Mouse (Mus musculus) kidney, embryonic 15.5 days (tissue): ENCODE measurements around the gene Smarca4. TPM values are rescaled to one million over a fixed set of nuclear protein-coding genes. Genes with fewer than 3 reads are reported as not detected.
"Not testable (repeated sequence)": the region's sequence is repeated elsewhere in the genome, so short reads cannot be mapped to it uniquely, and the experiment has no call there.

Experiments used
- ATAC-seq: fragments of 200-750 bp; cut with Nextera tagmentation; replicated peaks from 2 replicates; pipeline ENCODE4 v1.8.0; 2017; ENCODE audit warnings: moderate TSS enrichment; ENCODE audit not compliant: low FRiP score
- H3K27ac ChIP-seq: fragments of 300-500 bp; sonication (generic); 2 replicates; pipeline ENCODE4 v1.5.1; 2015; ENCODE audit warnings: mild to moderate bottlenecking, inconsistent platforms
- H3K27me3 ChIP-seq: fragments of 300-500 bp; sonication (generic); 2 replicates; pipeline ENCODE4 v1.6.1; 2015; ENCODE audit warnings: inconsistent platforms
- H3K36me3 ChIP-seq: fragments of 300-500 bp; sonication (generic); 2 replicates; pipeline ENCODE4 v1.6.1; 2015; ENCODE audit warnings: inconsistent platforms
- H3K4me1 ChIP-seq: fragments of 300-500 bp; sonication (generic); 2 replicates; pipeline ENCODE4 v1.6.1; 2015; ENCODE audit warnings: inconsistent platforms
- H3K4me2 ChIP-seq: fragments of 300-500 bp; sonication (generic); 2 replicates; pipeline ENCODE4 v1.6.1; 2015; ENCODE audit warnings: moderate library complexity, mild to moderate bottlenecking, inconsistent platforms
- H3K4me3 ChIP-seq: fragments of 300-500 bp; sonication (generic); replicated peaks from 2 replicates; pipeline ENCODE4 v1.5.1; 2015; ENCODE audit warnings: mild to moderate bottlenecking, inconsistent platforms
- H3K9ac ChIP-seq: fragments of 300-500 bp; sonication (generic); 2 replicates; pipeline ENCODE4 v1.6.1; 2015; ENCODE audit warnings: mild to moderate bottlenecking, inconsistent platforms
- H3K9me3 ChIP-seq: fragments of 300-500 bp; sonication (generic); replicated peaks from 2 replicates; pipeline ENCODE4 v1.6.1; 2016; ENCODE audit warnings: inconsistent platforms
- WGBS: fragments of 180-500 bp; shearing (Covaris S2); methylation state at CpG from one replicate; pipeline ENCODE4 v1.1.7; 2015; ENCODE audit warnings: mixed read lengths; 5-methylcytosine and 5-hydroxymethylcytosine counted together
- polyA plus RNA-seq: library from polyadenylated mRNA; unstranded; fragments of >200 nt; fragmentation: Nextera tagmentation; extraction: Ambion mirVana; gene quantifications from 2 replicates; pipeline ENCODE4 v1.2.1, GENCODE M21; 2015

The Smarca4 gene
- polyA plus RNA-seq, 1 experiment from 2014 or later: 101 TPM

DNA sequence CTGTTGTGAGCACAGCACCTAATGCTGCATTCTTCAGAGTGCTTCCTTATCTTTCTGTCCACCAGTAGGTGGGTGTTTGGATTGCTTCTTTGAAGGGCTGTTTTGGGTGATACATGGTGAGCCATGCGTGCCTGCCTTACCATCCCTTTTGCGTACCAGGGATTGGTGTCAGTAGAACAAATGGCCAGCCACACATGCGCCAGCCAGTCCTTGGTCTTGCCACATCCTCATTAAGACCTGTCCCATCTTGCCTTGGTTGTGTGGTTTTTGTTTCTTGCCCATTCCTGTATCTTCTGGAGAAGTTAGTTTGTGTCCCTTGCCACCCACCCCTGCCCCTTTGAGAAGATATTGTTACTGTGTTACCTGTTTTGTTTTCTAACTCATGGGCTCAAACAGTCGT lies 64.5 kb downstream of the Smarca4 start:
- no peak overlapping the region for H3K27ac ChIP-seq
- no peak for ATAC-seq
- H3K4me3 ChIP-seq: no peak overlapping the region
- H3K9ac ChIP-seq: no peak overlapping the region
- H3K27me3 ChIP-seq: no peaks in the 10 kb centered on the region
- H3K4me1 ChIP-seq: no peaks in the 10 kb centered on the region
- 87% methylated on average over 4 of the region's 4 CpGs for WGBS
- no peak overlapping the region for H3K4me2 ChIP-seq
- peaks cover 98% of the 10 kb centered on the region for H3K36me3 ChIP-seq
- H3K9me3 ChIP-seq: no peaks in the 10 kb centered on the region

DNA sequence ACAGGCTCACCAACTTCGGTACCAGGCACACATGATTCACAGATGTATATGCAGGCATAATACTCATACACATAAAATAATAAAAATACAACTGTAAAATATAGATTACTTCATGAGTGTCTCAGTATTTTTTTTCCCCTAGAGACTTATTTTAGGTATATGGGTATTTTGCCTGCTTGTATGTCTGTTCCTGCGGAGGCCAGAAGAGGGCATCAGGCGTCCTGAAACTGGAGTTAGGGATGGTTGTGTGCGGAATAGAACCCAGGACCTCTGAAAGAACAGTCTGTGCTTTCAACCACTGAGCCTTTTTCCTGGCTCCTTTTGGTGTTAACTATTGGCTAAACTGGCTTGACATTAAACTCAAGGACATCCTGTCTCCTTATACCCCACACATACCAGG lies 66.9 kb downstream of the Smarca4 start:
- H3K9ac ChIP-seq: no peak overlapping the region
- H3K4me3 ChIP-seq: no peak overlapping the region
- no peak overlapping the region for H3K27ac ChIP-seq
- no peaks in the 10 kb centered on the region for H3K27me3 ChIP-seq
- H3K9me3 ChIP-seq: no peaks in the 10 kb centered on the region
- no peak for ATAC-seq
- no peak overlapping the region for H3K4me2 ChIP-seq
- WGBS: 85% methylated on average over 4 of the region's 4 CpGs
- H3K4me1 ChIP-seq: no peaks in the 10 kb centered on the region
- H3K36me3 ChIP-seq: peaks cover 98% of the 10 kb centered on the region

DNA sequence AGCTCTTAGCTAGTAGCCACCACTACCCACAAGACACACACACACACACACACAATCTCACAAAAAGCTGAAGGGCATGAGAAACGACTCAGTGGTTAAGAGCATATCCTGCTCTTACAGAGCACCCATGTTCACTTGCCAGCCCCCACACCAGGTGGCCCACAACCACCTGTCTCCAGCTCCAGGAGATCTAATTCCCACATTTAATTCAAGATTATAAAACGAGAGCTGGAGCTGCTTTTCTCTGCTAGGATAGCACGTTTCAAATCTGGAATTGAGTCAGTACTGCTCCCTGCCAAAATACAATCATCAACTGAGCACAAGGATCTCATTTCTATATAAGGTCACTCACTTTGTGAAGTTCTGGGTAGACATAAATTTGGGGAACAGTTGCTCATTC lies 67.9 kb downstream of the Smarca4 start:
- H3K36me3 ChIP-seq: peaks cover 98% of the 10 kb centered on the region
- H3K4me1 ChIP-seq: no peaks in the 10 kb centered on the region
- no peak overlapping the region for H3K27ac ChIP-seq
- no peak for ATAC-seq
- no peaks in the 10 kb centered on the region for H3K27me3 ChIP-seq
- no peak overlapping the region for H3K4me3 ChIP-seq
- no peaks in the 10 kb centered on the region for H3K9me3 ChIP-seq
- no peak overlapping the region for H3K4me2 ChIP-seq
- WGBS: 81% methylated on average over 3 of the region's 3 CpGs
- no peak overlapping the region for H3K9ac ChIP-seq

DNA sequence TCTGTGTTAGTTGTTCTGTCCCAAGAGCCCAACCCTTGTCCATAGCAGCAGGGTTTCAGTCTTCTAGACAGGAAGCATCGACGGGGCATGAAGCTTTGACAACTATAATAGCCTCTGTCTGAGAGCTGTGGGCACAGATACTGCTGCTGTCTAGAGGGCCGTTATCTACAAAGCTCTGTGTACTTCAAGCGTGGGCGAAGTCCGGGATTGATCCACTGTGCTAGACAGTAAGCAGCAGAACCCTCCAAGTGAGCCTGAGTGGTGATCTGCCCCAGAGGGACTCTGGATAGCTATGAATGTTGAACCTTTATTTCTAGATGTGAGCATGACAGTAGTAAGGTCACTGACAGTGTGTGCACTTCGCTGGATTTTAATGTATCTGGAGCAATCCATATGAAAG lies 72.6 kb downstream of the Smarca4 start:
- Histone ChIP-seq H3K9ac (no peak overlapping the region), H3K9me3 (no peaks in the 10 kb centered on the region), H3K36me3 (peaks cover 100% of the 10 kb centered on the region), H3K4me3 (no peak overlapping the region), H3K4me1 (no peaks in the 10 kb centered on the region), H3K4me2 (no peak overlapping the region), H3K27ac (no peak overlapping the region), H3K27me3 (no peaks in the 10 kb centered on the region)
- WGBS: 92% methylated on average over 7 of the region's 7 CpGs
- no peak for ATAC-seq

DNA sequence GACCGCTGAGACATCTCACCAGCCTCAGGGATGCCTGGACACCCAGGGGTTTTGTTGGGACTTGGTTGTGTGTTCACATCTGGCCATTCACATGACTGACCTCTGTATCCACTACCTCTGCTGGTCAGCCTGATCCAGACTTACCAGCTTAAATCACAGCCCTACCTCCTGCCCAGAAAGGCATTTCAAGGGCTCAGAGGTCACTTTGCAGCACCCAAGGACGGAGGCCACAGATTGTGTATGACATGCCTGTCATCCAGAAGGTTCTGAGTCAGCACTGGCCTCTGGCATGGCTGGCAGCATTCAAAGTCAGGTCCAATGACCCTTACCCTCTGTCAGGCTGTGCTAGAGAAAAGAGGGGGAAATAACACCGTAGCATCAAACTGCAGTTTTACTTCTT lies 74.1 kb downstream of the Smarca4 start:
- Histone ChIP-seq H3K4me3 (no peak overlapping the region), H3K9ac (no peak overlapping the region), H3K27ac (no peak overlapping the region), H3K4me1 (no peaks in the 10 kb centered on the region), H3K4me2 (no peak overlapping the region), H3K9me3 (no peaks in the 10 kb centered on the region), H3K27me3 (no peaks in the 10 kb centered on the region), H3K36me3 (peaks cover 98% of the 10 kb centered on the region)
- no peak for ATAC-seq
- 88% methylated on average over 3 of the region's 3 CpGs for WGBS

DNA sequence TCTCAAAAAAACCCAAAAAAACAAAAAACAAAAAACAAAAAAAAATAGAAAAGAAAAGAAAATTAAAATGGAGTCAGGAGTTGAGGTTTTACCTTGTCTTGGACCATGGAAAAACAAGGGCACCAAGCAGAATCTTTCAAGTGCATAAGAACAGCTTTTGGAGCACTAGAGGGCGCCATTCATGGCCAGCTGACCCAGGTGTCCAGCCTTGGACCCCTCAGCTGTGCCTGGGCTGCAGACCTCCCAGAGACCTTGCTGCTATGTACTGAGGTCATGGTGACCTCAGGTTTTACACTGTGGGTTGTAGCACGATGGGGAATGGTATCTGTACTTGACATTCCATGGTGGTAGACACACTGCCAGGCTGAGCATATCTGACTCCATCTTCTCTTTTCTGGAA lies 75.9 kb downstream of the Smarca4 start:
- H3K4me1 ChIP-seq: no peaks in the 10 kb centered on the region
- 57% methylated on average over 2 of the region's 2 CpGs for WGBS
- no peak overlapping the region for H3K9ac ChIP-seq
- no peak for ATAC-seq
- no peaks in the 10 kb centered on the region for H3K27me3 ChIP-seq
- no peak overlapping the region for H3K4me2 ChIP-seq
- H3K4me3 ChIP-seq: no peak overlapping the region
- no peak overlapping the region for H3K27ac ChIP-seq
- no peaks in the 10 kb centered on the region for H3K9me3 ChIP-seq
- H3K36me3 ChIP-seq: peaks cover 98% of the 10 kb centered on the region

DNA sequence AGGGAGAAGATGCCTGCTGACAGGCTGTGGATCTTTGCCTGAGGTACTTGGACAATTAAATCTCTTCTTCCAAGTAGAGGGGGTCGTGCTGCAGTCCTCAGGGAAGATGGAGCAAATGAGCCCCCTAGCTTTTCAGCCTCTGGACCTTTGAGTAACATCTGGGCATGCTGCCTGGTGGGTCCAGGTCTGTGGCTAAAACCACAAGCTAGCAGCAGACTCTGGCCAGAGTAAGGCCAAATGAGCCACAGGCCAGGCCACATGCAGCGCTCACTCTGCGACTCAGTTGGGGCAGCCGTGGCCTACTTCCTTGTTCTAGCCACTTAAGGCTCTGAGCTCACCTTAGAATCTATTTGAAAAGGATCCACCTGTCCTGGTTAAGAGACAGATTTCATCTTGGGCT lies 76.5 kb downstream of the Smarca4 start:
- no peak overlapping the region for H3K4me2 ChIP-seq
- H3K27me3 ChIP-seq: no peaks in the 10 kb centered on the region
- no peak overlapping the region for H3K9ac ChIP-seq
- no peaks in the 10 kb centered on the region for H3K9me3 ChIP-seq
- H3K27ac ChIP-seq: no peak overlapping the region
- H3K36me3 ChIP-seq: peaks cover 98% of the 10 kb centered on the region
- no peaks in the 10 kb centered on the region for H3K4me1 ChIP-seq
- no peak for ATAC-seq
- WGBS: 94% methylated on average over 4 of the region's 4 CpGs
- H3K4me3 ChIP-seq: no peak overlapping the region

DNA sequence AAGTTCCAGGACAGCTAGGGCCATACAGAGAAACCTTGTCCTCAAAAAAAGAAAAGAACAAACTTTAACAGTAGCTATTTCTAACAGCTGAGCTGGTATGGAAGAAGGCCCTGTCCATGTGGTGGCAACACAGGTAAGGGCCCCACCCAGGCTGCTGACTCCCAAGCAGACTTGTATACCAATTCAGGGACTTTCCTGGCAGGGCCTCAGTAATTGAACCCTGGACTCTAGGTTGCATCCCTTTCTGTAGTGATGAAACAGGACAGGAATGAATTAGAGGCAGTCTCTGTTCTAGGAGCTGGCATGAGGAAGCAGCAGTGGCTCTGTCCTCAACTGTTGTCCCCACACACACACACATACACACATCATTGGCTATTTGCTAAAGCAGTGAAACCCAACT lies 78.1 kb downstream of the Smarca4 start:
- H3K4me2 ChIP-seq: no peak overlapping the region
- no peak overlapping the region for H3K27ac ChIP-seq
- H3K27me3 ChIP-seq: no peaks in the 10 kb centered on the region
- H3K36me3 ChIP-seq: peaks cover 95% of the 10 kb centered on the region
- no peaks in the 10 kb centered on the region for H3K4me1 ChIP-seq
- no peak overlapping the region for H3K4me3 ChIP-seq
- H3K9me3 ChIP-seq: no peaks in the 10 kb centered on the region
- no peak overlapping the region for H3K9ac ChIP-seq
- ATAC-seq: no peak

DNA sequence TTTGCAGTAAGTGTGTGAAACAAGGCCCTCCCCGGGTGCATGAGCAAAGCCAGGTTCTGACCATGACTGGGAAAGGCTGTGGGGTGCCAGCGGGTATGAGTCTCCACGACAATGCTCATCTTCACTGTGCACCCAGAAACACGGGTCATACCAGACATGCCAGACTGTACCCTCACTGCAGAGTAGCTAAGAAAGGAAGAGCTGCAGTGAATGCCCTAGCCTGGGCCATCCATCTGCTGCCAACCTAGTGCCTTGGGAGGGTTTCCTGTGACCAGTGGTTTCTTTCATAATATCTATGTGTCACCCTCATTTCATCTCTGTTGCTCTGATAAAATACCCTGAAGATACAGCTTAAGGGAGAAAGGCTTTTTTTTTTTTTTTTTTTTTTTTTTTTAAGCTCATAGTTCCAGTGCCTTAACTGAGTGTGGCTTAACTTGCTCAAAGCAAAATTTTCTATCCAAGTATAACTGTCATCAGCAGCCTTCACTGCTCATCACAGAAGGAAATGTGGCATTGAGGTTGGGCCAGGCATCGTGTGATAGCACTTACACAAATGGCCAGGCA lies 79.3 kb downstream of the Smarca4 start:
- 92% methylated on average over 5 of the region's 5 CpGs for WGBS
- H3K4me1 ChIP-seq: no peaks in the 10 kb centered on the region
- no peaks in the 10 kb centered on the region for H3K27me3 ChIP-seq
- no peak overlapping the region for H3K9ac ChIP-seq
- peaks cover 95% of the 10 kb centered on the region for H3K36me3 ChIP-seq
- no peak overlapping the region for H3K27ac ChIP-seq
- no peak overlapping the region for H3K4me2 ChIP-seq
- no peak overlapping the region for H3K4me3 ChIP-seq
- ATAC-seq: no peak
- H3K9me3 ChIP-seq: no peaks in the 10 kb centered on the region

DNA sequence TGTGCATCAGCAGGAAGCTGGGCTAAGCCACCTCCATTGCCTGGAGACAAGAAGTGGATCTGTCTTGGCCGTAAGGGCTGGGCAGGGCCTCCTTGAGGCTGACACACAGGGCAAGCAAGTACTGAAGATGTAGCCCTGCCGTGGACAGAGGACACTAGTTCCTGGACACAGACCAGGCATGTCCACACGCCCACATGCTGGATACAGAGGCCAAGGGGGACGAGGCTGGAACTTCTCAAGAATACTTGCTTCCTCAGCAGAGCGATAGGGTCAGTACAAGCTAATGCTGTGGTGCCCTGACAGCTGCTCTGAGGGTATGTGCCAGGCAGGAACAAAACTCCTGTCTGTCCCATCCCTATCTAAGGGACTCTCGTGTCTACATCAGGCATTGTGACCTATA lies 81.2 kb downstream of the Smarca4 start:
- no peak overlapping the region for H3K4me3 ChIP-seq
- H3K9me3 ChIP-seq: no peaks in the 10 kb centered on the region
- H3K4me1 ChIP-seq: no peaks in the 10 kb centered on the region
- no peak overlapping the region for H3K27ac ChIP-seq
- H3K4me2 ChIP-seq: no peak overlapping the region
- no peaks in the 10 kb centered on the region for H3K27me3 ChIP-seq
- peaks cover 95% of the 10 kb centered on the region for H3K36me3 ChIP-seq
- ATAC-seq: no peak
- 80% methylated on average over 6 of the region's 6 CpGs for WGBS
- no peak overlapping the region for H3K9ac ChIP-seq

DNA sequence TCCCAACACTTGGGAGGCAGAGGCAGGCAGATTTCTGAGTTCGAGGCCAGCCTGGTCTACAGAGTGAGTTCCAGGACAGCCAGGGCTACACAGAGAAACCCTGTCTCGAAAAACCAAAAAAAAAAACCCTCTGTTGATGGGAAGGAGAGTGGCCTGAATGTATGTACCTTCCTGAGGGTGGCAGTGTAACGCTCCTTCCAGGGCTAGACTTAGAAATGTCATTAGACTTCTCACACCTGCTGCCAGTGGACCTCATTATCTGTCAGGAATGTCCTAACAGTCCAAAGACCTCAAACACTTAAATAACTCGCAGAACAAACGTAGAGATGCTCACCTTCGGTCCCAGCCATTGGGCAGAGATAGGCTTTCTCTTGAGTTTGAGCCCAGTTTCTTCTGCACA lies 83.3 kb downstream of the Smarca4 start:
- H3K27ac ChIP-seq, H3K4me3 ChIP-seq, H3K4me2 ChIP-seq, H3K9ac ChIP-seq, H3K27me3 ChIP-seq, H3K9me3 ChIP-seq, H3K4me1 ChIP-seq, ATAC-seq: not testable (repeated sequence)
- H3K36me3 ChIP-seq: peaks cover 96% of the 10 kb centered on the region
- WGBS: 89% methylated on average over 6 of the region's 6 CpGs

DNA sequence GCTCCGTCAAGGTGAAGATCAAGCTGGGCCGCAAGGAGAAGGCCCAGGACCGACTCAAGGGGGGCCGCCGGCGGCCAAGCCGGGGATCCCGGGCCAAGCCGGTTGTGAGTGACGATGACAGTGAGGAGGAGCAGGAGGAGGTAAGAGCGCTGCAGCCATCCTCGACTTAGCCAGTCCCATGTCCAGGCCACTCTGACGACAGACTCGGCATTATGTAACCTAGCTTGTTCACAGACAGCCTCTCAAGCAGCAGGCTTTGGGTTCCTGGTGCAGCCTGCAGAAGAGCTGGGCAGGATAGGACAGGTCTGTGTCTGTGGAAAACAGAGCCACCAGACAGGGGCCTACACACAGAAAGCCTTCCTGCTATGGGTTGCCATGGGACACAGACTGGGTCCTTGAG lies 85.1 kb downstream of the Smarca4 start:
- no peak for ATAC-seq
- Histone ChIP-seq H3K27me3 (no peaks in the 10 kb centered on the region), H3K27ac (no peak overlapping the region), H3K4me3 (no peak overlapping the region), H3K4me2 (no peak overlapping the region), H3K36me3 (peaks cover 97% of the 10 kb centered on the region), H3K9me3 (no peaks in the 10 kb centered on the region), H3K4me1 (no peaks in the 10 kb centered on the region), H3K9ac (no peak overlapping the region)
- WGBS: 96% methylated on average over 14 of the region's 14 CpGs

DNA sequence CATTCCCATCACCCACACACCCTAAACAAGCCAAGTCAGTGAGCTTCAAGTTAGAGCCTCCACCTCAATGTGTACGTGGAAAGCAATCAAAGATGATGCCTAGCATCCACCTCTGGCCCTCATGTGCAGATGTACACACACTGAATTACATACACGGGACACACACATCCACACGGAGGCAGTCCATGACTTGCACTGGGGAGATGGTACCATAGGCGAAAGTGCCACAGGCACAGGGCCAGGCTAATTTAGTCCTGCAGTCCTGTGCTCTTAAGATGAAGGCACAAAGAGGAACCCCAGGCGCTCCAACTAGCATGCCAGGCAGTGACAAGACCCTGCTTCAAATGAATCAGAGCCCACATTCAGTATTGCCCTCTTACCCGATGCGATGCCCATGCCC lies 87.5 kb downstream of the Smarca4 start:
- no peak overlapping the region for H3K9ac ChIP-seq
- H3K4me1 ChIP-seq: no peaks in the 10 kb centered on the region
- no peak overlapping the region for H3K27ac ChIP-seq
- WGBS: 95% methylated on average over 7 of the region's 7 CpGs
- no peak overlapping the region for H3K4me3 ChIP-seq
- H3K27me3 ChIP-seq: no peaks in the 10 kb centered on the region
- no peaks in the 10 kb centered on the region for H3K9me3 ChIP-seq
- no peak for ATAC-seq
- H3K36me3 ChIP-seq: peaks cover 99% of the 10 kb centered on the region
- H3K4me2 ChIP-seq: no peak overlapping the region
